Mouse (Mus musculus) adrenal gland (tissue): ENCODE results near the gene Fry.

Experiments used
- intact Hi-C: fragments of 180-260 bp; cut with DNase I; formaldehyde crosslinking; loops from one replicate; pipeline ENCODE4 v1.15.1; 2025

Gene Fry

DNA sequence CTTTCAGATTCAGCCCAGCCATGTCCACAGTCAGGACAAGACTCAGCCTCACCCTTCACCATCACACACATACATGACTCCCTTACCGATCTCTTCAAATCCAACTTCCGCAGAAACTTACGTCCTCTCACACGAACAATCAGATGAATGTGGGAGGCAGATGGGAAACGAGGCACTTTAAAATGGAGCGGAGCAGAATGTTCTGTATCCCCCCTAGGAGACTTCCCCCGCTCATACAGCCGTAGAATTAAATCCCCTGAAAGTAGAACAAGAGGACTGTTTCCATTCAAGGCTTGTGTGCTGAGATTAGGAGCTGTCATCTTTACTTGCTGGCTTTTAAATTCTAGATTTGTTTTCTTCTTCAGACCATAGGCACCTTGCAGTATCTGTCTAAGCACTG is 10.0 kb downstream of the Fry start:
- intact Hi-C loops = no loop called here

DNA sequence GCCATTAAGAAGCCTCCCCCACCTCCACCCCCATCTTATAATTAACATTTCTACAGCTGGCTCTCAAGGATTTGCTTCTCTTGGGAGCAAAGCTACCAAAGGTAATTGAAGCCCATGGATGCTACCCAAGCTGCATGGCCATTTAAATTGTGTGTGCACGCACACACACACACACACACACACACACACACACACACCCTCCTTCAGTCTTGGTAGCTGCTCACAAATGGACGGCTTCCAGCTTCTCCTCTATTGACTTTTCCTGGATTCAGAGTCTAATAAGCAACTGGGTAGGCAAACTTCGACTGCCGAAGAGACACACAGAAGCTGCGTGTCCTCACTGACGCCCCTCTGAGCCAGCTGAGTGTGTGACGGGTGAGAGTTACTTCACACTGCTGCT is 11.7 kb downstream of the Fry start:
- intact Hi-C loops = no loop called here

DNA sequence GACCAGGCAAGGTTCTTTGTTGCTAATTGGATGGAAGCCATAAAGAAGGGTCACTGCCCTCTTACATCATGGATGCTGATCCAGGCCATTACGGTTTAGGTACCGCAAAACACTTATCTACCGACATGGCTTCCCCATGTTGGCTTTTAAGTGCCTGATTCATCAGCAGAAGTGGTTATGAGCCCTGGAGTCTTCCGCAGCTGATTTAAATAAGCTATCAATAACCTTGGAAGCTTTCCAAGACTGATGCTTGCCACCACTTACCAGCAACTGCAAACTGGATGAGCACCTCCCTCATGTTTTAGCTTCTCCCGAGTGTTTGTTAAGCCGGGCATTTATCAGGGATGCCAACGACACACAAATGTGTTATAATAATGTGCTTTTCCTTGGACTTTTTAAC is 12.7 kb downstream of the Fry start:
- intact Hi-C loops = no loop called here

DNA sequence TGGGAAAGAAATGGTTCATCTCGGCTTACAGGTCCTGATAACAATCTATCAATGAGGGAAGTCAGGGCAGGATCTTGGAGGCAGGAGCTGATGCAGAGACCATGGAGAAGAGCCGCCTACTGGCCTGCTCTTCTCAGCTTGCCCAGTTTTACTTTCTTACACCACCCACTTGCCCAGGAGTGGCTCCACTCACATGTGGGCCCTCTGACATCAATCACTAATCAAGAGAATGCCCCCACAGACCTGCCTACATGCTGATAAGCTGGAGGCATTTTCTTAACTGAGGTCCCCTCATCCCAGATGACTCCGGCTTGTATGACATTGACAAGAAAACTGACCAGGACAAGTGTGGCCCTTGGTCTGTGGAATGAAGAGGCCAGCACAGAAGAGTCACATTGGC is 16.2 kb downstream of the Fry start:
- intact Hi-C loops = no loop called here

DNA sequence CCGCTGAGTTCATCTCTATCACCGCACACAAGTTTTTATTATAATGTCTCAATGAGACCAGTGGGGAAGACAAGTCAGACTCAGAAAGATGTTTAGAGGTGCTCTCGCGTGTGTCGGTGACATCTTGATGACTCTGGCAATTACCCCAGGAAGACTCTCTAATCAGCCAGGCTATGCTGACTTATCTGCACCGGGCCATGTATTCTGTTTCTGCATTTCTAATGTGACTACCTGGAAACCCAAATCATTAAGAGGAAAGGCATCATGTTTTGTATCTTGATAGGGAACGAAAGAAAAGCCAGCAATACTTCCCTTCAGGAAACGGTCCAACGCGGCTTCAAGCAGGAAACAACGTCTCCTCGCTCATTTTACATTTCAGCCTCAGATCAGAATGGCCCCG is 17.1 kb downstream of the Fry start:
- intact Hi-C loops = no loop called here

DNA sequence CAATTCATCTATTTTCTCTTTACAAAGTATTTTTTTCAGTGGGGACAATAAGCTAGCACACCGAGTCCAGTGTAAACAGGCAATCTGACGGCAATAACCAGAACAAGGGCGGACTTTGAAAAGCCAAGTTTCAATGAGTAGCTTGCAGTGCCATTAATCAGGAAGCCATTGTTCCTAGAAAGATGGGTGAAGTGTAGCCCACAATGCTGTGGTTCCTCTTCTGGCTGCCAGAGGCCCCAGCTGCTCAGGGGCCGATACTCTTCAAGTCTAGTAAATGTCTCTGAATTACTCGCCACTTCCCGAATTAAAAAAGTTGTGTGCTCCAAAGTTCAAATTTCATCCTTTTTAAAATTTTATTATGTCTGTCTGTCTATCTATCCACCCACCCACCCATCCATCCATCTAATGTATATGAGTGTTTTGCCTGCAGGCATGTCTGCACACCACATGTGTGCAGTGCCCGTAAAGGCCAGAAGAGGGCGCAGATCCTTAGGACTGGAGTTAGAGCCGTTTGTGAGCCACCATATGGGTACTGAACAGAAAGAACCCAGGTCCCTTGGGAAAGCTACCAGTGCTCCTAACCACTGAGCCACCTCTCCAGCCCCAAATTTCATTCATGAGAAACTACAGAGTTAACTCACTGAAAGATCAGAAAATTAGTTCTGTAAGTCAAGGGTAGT is 19.5 kb downstream of the Fry start:
- intact Hi-C loops = no loop called here

DNA sequence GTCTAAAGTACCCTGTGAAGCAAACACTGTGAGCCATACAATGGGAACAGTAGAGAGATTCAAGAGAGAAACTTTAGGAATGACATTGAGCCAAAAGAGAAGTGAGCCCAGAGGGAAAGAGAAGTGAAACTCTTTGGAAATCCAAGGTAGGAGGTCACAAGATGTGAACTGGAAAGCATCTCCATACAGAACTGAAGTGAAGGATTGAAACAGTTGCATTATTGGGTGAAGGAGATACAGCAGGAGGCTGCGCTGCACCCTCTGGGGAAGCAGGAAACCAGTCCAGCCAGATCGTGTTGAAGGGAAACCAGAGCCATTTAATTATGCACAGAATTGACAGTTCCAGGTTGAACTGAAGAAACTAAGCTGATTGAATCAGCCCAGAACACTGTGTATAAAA is 22.1 kb downstream of the Fry start:
- intact Hi-C loops = no loop called here

DNA sequence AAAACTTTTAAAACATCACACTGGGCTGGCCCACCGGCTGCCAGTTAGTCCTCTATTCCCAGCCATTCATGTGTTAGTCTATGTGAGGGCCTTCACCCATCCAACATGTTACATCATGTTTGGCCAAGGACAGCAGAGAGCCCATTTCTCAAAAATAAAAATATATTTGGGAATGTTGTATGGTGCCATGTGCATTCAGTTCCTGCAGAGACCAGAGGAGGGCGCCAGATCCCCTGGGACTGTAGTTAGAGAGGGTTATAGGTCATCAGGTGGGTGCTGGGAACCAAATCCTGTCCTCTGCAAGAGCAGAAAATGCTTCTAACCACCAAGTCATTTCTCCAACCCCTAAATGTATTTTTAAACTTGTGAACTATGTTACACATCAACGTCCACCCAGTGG is 27.5 kb downstream of the Fry start:
- intact Hi-C loops = no loop called here

DNA sequence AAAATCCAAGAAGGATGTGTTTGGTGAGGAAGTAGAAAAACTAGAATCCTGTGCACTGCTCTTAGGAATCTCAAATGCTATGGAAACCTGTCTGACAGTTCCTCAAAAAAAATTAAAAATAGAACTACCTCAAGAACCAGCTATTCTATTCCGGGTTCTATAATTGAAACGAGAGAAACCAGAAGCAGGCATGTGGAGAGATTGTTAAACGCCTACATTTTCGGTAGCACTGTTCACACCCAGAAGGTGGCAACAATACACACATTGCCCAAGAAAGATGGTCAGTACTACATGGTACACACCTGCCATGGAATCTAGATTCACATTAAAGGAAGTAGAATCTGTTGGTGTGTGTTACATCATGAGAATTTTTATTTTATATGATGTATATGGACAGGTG is 28.2 kb downstream of the Fry start:
- intact Hi-C loops = no loop called here

DNA sequence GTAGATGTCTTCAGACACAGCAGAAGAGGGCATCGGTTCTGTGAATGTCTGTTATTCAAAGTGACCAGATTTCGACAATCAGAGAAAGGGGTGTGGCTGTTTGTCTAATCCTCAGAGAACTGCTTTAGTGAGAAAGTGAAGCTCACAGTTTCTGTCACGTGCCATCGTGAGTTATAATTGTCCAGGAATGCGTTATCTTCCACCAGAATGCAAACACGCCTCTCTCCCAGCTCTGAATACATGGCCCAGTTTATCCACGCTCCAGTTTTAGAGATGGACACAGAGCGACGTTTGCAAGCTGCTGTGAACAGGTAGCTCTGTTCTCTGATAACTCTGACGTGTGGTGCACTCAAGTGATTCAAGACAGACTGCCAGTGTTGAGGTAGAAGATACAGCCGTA is 31.3 kb downstream of the Fry start:
- intact Hi-C loops = no loop called here

DNA sequence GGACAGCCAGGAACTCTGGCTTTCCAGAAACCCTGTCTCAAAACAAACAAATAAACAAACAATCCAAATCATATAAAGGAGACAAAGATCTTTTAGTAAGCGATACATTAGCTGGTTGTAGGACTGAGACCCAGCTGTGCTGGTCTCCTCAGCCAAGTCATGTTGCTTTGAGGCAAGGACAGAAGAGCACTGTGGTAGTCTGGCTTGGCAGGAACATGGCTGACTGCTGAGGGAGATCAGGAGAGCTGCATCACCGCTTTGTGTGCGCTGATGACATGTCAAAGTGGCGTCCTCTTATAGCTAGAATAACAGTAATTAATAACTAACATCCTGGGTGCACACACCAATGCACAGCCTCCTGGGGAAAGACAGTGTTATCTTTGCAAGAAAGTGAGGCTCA is 32.5 kb downstream of the Fry start:
- intact Hi-C loops = no loop called here

DNA sequence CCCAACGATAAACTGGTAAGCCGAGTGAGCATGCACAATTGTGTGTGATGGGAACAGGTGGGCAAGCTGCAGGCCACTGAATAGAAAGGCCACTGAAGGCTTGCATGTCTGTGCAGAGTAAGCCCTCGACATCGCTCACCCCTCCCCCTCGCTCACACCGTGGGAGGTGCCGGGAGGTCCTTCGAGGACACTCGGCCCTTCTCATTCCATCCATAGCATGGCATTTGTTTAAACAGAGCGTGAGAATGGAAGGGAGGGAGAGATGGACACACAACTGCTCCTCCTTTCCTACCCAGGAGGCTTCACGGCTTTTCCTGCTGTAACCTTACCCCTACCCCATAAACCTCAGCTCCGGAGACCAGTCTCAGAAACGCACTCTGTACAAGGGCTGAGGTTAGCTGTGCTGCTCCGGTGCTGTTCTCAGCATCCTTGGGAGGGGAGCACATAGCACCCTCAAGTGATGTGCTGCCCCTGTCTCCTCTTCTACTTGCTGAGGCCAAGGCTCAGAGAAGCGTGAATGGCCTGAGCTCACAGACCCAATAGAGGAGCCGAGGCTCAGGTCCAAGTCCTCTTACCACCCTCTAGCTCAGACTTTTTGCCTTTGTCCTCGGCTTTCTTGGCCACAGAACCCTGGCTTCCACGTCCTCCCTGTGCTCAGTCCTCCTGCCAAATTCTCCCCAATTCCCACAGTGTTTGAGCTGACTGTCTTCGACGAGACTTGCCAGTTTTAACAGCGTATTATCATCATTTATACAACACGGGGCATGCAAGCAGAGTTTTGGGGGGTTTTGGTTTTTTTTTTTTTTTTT is 33.8 kb downstream of the Fry start:
- intact Hi-C loops = no loop called here

DNA sequence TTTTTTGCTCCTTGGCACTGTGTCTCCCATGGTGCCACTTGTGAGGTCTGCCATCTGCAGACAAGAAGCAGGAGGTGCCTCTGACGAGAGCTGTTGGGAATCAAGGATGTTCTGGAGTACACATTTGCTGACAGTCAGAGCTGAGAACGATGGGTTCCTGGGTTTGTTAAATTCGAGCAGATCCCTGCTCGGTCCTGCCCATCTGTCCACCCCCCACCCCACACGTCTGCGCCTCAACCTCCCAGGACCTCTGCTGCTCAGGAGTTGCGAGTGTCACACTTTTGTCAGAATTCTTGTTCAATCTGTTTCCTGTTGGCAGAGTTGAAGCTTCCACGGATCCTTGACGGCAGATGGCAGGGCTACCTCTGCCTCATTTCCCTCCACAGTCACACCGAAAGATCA is 34.4 kb downstream of the Fry start:
- intact Hi-C loops = no loop called here

DNA sequence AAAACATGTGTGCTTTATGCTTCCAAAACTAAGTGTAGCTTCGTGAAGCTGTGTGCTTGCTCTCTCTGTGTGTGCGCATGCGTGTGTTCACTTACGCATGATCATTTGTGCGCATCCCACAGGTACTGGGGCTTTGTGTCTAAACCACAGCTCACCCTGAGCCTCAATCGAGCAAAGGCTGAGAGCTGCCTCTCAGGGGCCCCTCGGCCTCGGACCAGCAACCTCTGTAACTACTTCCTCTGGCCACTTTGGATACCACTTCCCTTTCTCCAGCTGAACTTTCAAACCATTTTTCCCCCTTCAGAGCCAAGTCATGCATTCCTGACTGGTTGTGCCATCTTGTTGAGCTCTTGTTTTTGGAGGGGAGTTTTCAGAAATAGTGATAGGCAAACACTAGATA is 36.9 kb downstream of the Fry start:
- intact Hi-C loops = no loop called here

DNA sequence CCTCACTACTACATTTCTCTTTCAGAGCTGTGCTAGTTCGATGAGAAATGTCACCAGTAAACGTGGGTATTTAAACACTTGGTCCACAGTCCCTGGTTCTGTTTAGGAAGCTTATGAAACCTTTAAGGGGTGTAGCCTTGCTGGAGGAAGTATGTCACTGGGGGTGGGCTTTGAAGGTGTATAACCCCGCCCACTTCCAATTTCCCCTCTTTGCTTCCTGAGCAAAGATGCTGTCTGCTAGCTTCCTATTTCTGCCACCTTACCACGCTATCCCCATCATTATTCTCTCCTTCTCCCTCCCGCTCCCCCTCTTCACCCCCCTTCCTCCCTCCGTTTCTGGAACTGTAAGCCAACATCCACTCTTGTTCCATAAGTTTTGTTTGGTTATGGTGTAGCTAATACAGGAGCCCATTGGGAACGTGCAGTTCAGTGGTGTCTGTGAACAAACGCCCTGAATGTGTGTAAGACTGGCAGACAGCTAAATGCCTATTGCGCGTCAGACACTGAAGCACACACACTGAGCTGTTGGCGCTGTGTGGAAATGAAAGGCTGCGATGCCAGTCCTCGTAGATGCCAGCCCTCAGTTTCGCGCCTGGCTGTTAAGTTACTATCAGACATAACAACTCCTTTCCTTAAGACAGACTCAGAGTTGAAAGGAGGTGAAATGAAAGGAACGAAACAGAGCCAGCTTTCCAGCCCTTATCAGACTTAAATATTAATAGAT is 37.8 kb downstream of the Fry start:
- intact Hi-C loops = loop anchor here (2.0 kb wide), 1 partner anchor 57 kb away; no protein-coding TSS in a partner anchor

DNA sequence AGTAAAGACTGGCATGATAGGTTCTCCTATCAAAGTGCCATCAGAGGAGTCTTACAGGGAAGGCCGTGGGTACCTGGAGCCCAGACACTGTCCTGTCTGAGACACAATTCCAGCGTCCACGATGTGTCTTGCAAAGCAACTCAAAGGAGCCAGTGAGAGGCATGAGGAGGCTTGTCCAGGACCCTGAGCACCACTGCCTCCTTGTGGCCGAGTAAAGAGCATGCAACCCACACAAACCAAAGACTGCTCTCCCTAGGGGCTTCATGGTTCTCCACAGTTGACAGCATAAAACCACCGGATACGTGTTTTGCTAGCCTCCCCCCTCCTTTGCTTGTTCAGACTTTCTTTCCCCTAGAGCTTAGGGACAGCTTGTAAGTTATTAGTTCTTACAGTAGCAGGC is 39.2 kb downstream of the Fry start:
- intact Hi-C loops = loop anchor here (2.0 kb wide), 1 partner anchor 59 kb away; no protein-coding TSS in a partner anchor

DNA sequence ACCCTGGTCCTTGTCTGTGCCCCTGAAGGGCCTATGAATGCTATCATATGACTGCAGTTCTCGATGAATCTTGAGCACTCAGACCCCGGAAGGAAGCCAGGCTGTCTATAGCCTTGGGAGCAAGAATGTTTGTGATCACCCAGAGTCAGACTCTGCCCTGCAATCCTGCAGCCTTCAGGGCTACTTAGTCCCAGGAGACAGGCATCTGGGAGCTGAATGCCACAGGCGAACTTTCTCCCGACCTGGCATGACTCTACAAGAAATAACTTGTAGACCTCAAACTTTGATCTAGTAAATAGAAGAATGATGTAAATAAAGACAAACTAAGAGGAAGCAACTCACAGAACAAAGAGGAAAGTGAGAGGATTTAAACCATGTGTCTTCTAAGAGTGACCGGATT is 40.7 kb downstream of the Fry start:
- intact Hi-C loops = no loop called here

DNA sequence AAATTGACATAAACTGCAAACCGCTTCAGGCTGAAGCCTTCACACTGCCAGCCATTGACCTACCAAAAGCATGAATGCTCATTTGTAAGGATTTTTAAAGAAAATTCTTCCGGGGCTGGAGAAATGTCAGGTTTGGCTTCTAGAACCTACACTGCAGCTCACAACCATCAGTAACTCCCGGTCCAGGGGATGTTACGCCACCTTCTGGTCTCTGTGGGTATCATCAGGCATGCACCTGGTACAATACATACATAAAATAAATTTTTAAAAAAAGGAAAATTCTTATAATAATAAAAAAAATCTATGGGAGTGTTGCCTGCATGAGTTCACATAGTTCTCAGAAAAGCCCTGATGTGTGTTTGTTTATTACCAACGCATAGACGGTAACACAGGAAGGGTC is 42.7 kb downstream of the Fry start:
- intact Hi-C loops = no loop called here

DNA sequence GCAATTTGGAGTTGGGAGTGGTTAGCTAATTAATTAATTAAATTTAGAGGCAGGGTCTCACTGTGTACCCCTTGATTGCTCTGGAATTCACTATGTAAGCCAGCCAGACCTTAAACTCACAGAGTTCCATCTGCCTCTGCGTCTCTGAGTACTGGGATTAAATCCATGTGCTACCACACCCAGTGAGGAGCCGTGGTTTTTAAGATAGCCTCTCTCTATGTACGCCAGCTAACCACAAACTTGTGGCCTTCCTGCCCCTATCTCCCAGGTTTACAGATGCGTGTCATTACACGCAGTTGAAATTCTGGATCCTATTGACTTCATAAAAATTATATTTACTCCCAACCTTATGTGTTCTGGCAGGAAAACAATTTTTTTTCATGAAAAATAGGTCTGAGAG is 43.5 kb downstream of the Fry start:
- intact Hi-C loops = no loop called here

DNA sequence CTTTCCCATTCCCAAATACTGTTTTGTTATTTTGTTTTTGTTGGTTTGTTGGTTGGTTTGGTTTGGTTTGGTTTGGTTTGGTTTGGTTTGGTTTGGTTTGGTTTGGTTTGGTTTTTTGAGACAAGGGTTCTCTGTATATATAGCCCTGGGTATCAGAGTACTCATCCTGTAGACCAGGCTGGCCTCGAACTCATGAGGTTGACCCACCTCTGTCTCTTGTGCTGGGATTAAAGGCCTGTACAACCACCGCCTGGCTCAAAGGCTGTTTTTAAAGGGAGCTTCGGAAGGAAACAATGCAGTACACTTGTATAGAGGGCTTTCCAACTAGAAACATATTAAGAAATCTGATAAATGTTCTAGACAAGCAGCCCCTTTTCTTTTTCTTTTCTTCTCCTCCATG is 46.2 kb downstream of the Fry start:
- intact Hi-C loops = no loop called here

DNA sequence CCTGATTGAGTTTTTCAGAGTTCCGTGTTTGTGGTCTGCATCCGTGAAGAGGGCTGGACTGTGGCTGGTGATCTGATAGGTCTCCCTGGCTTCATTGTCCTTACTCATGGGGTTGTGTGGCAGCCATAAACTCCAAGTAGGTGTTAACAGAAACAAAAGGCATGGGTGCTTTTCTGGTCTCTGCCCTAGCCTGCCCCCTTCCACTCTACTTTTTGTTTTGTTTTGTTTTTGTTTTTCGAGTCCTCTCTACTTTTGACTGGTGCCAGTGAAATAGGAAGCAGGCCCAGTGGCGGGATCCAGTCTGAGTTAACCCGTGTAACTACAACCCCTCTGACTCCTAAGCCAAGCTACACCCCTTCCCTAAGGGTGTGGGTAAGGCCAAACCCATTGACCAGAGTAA is 48.4 kb downstream of the Fry start:
- intact Hi-C loops = no loop called here

DNA sequence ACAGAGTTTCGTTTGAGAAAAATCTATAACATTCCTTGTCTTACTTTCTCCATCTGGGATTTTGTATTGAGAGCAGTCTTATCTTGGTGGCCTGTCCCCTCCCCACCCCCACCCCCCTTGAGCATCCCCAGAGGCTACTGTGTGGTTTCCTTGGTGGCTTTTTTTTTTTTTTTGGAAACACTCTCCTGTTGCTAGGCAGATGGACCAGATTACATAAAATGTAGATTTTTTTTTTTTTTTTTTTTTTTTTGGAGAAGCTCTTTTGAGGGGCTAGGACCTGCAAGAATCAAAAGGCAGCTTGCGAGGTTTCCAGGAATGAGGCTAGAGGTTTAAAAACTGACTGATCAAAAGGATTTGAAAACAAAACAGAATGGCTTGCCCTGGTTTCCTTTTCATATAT is 48.8 kb downstream of the Fry start:
- intact Hi-C loops = no loop called here
